Mouse (Mus musculus) ZHBTc4 (cell line): ENCODE results near the gene Ulk4.
A peak's percentile ranks its signal among the peaks of the same experiment; 100 is the strongest.

Experiments
- DNase-seq: peaks from one replicate; pipeline ENCODE4 v3.0.0-alpha.2; 2011; ENCODE audit warnings: low read depth, low spot score

Ulk4 gene

DNA sequence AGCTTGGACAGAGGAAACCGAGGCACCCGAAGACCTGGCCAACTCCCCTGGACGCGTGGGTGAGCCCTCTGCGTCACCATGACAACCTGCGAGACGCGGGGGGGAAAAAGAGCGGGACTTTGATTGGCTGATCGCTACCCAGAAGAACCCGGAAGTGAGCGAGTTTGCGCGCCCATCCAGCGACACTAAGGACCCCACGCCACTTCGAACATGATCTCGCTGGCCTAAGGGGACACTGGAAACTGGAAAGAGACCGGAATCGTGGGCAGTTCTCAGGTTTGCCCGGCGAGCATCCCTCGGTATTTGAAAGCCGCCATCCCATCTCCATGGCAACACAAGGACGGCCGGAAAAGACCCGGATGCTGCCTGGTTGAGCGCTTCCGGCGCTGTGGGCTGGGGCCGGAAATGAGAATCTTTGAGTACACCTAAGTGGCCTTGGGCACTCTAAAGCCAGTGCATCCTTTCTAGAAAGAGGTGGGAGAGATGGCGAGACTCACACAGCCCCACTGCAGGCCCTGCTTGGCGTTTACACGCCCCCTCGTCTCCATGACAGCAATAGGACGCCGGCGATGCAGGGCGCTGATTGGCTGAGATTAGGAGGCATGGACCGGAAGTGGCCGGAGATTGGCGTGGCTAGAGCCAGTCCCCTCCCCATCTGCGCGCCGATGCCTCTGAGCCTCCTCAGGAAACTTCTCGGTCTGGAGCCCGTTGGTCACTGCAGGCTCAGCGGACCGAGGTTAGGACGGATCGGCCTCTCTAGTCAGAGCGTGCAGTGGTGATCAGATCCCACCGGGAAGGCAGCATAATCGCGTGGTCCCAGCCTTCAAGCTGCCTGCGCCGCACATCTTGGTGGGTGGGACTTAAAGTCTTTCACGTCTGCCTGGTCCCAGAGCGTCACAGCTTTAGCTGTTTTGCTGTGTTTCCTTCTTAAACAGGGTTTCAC, at the start of gene Ulk4:
Ulk4 (minus strand) TSS at position 80 of the 943 bp plus-strand sequence.
- DNase-seq, result peak; percentile 96

DNA sequence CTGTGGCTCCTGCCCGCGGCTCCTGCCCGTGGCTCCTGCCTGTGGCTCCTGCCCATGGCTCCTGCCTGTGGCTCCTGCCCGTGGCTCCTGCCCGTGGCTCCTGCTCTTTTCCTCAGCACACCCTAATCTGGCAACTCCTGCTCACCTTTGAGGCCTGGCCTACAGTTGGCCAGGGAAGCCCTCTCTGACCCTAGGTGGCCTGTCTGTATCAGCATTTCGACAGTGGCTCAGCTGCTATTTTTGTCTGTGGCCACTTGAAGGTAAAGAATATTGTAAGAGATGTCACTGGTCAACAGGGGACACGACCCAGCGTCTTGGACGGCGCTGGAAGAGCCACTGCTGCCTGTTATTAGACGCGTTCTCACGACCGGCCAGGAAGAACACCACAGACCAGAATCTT, 45.0 kb upstream of the Ulk4 start:
- no peak for DNase-seq

DNA sequence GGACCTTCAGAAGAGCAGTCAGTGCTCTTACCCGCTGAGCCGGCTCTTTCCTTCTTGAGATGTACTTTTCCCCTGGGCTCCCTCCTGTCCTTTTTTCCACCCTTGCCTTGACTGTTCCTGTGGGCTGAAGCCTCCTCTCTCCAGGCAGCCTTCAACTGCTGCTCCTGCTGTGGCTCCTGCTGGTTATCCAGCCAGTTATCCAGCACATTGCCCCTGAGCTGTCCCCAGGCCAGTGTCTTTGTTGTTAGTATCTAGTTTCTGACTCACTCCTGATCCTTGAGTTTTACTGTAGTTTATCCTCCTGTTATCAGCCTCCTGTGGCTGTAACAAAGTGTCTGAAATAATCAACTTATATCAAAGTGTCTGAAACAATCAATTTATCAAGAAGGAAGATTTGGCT, 44.1 kb upstream of the Ulk4 start:
- no peak for DNase-seq

GRCm38 (mm10) chr9:121320433-121320832, 43.4 kb upstream of the Ulk4 start:
- no peak for DNase-seq

GRCm38 (mm10) chr9:121319323-121319966, 42.4 kb upstream of the Ulk4 start:
- no peak for DNase-seq

- peak; percentile 92 for DNase-seq
These were observed 39.8 kb upstream of the Ulk4 start for GRCm38 (mm10) chr9:121316621-121317405.

DNA sequence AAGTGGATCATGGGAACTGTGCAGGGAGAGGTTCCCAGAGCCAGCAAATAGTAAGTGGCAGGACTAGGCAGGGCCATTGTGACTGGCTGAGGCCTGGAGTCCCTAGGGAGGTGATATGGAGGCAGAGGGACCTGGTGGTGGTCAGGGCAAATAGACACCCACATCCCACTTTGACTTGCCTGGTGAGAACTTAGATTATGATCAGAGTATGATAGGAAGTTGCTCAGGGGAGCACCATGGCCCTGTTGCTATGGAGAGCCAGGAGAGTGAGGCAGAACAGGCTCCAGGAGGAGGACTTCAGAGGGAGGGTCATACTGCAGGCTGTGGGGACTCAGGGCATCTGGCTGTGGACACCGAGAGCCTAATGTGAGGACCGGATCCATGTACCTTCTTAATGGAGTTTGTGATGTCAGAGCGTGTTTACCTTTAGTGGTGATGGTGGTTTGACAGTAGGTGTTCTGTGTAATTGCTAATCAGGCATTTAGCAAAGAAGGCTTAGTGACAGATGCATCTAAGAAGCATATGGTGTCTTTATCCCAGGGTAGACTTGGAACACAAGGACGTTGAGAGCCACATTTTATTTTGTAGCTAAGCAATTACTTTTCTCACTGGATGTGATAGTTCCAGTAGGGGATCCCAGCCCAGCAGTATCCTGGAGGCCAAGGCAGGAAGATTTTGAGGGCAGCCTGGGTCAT, 39.1 kb upstream of the Ulk4 start:
- DNase-seq, result no peak

DNA sequence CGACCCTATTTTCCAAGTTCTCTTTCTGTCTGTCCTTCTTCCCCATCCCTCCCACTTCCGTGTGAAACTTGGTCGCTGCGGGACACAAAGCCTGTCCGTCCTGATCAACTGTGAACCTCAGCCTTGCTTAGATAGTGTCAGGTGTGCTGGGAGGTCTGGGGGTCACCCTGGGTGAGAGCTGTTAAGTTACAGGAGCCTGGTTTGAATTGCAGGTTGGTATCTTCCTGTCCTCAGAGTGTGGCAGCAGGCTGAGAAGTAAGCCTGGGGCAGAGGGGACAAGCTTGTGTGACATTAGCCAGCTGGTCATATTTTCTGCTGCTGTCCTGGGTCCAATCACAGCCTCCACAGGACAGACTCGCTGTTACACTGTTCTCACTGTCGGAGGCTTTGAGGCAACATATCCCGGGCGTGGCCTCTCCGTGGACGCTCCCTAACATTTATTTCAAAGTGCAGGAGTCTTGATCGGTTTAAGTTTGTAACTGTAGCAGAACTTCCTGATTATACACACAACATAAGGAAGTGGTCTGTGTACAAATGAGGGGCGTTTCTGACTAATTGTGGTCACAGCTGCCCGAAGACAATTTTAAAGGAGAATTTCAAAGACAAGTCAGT, 37.6 kb upstream of the Ulk4 start:
- DNase-seq, result peak; percentile 59

DNA sequence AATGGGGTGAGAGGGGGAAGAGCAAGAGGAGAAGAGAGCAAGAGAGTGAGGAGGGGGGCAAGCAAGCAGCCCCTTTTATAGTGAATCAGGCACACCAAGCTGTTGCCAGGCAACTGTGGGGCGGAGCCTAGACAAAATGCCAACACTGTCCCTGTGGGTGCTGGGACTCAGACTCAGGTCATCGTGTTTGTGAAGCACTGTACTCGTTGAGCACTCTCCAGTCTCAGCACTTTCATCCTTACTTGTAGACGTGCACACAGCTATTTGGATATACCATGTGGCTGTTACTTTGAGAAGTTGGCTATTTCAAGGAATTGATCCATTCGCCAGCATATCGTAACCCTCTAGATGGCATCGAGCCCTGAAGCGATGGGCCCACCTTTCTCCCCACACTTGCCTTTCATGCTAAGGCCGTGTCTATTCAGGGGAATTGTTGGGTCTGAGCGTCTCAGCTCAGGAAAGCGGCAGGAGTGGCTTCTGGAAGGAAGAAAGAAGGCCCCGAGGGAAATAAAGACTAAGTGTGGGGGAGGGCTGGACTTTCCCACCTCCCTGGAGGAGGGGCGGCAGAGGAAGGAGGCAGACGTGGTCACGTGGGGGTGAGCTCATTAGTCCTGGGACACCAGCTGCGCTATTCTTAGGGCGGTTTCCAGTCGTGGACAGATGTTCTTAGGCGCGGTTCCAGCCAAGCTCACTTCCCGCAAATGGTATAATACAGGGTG, 36.8 kb upstream of the Ulk4 start:
- DNase-seq, result peak; percentile 97

GRCm38 (mm10) chr9:121312237-121312891, 35.4 kb upstream of the Ulk4 start:
- DNase-seq, result no peak

GRCm38 (mm10) chr9:121311846-121312236, 34.8 kb upstream of the Ulk4 start:
- DNase-seq, result no peak

- no peak for DNase-seq
These were observed 33.5 kb upstream of the Ulk4 start for GRCm38 (mm10) chr9:121310501-121310900.

GRCm38 (mm10) chr9:121309287-121309686, 32.3 kb upstream of the Ulk4 start:
- peak; percentile 54 for DNase-seq

DNA sequence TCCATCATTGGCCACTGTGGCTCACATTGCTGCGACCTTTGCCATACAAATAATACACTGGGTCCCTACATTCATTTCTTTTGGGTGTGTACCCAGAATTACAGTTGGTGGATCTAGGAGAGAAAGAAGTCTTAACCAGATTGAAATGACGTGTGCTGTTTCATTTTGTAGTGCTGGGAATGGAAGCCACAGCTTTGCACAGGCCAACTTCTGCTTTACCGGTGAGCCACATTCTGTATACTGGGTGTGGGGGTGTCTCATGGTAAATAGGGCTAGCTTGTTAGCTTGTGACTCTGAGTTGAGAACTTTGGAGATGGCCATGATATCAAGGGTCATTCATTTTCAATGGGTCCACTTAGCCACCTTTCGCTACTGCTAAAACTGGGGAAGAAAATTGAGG, 28.5 kb upstream of the Ulk4 start:
- DNase-seq, result no peak

DNA sequence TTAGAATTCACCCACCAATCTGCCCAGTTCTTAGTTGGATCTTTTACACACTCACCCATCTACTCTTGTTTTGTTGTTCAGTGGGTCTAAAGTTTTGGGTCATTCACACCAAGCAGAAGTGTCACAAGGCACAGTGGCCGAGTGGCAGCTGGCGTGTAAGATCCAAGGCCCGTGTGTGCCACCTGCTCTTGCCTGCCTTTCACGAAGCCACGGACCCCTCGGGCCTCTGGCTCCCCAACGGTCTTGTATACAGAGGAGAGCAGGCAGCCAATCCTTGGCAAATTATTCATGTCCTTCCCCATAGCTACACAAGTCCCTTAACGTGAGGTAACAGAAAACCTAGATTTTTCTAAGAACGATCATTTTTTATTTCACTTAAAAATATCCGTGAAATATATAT, 27.5 kb upstream of the Ulk4 start:
- DNase-seq, result no peak

DNA sequence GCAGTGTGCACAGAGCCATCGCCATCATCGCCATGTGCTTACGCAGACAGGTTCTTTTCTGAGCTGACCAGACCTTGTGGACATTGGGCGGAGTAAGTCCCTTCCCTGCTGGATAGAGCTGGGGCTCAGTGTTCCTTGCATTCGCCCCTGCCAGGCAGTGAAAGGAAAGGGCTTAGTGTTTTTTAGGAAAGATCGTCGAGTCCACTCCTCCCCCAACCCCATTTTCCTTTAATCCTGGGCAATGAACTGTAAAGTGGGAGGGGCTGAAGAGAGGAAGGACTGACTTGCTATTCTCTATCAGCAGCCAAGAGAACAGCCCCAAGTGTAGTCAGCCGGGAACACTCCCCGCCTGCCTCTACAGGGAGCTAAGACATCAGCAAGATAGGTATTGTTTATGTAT, 26.8 kb upstream of the Ulk4 start:
- peak; percentile 52 for DNase-seq

DNA sequence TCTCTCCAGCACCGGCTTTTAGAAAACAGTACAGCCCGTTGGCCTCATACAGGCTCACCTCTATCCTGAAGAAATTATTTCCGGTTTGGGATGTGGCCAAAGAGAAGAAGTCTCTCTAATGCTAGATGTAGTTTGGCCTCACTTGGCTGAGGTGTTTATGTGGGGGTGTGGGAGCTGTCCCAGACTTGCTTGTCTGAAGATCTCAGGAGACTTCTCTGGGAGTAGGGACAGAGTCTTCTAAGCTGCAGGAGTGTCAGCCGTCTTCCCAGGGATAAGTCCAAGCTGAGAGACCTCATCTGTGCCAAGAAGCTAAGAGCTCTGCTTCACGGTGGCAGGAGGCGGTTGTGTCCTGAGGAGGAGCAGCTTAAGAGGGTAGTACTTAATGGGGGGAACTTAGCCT, 26.1 kb upstream of the Ulk4 start:
- DNase-seq, result no peak

DNA sequence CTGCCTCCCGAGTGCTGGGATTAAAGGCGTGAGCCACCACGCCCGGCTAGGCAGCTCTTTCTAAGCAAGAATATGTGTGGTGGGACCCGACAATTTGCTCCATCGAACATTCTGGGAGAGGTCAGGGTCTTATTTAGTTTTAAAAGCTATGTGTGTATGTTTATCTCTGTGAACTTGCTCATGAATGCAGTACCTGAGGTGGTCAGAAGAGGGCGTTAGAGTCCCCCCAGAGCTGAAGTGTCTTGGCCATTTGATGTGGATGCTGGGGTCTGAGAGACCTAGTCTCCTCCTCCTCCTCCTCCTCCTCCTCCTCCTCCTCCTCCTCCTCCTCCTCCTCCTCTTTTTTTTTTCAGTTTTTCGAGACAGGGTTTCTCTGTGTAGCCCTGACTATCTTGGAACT, 25.5 kb upstream of the Ulk4 start:
- peak; percentile 71 for DNase-seq

GRCm38 (mm10) chr9:121301041-121301920, 24.3 kb upstream of the Ulk4 start:
- peak; percentile 88 for DNase-seq
